Mouse (Mus musculus) brain, embryonic 14.5 days (tissue): ENCODE data around the gene Meis3.

ENCODE experiments used
- CTCF ChIP-seq: fragments of 200-500 bp; IDR thresholded peaks from 2 replicates; pipeline ENCODE4 v1.5.1; 2012; ENCODE audit warnings: inconsistent platforms, mild to moderate bottlenecking, moderate library complexity, borderline replicate concordance; ENCODE audit not compliant: insufficient read depth, insufficient read length; ENCODE audit errors: extremely low read depth
- POLR2A ChIP-seq: fragments of 200-500 bp; IDR thresholded peaks from 2 replicates; pipeline ENCODE4 v1.6.1; 2012; ENCODE audit warnings: mild to moderate bottlenecking, inconsistent platforms, borderline replicate concordance; ENCODE audit not compliant: poor library complexity, insufficient read depth, insufficient read length, severe bottlenecking; ENCODE audit errors: extremely low read depth

- no peak for TF ChIP-seq CTCF
- TF ChIP-seq POLR2A, result no peak
Observed at GRCm38 (mm10) chr7:16213196-16213595, 38.3 kb downstream of the Meis3 start.
